Mouse (Mus musculus): Measurements from ENCODE around the gene Ybx2. TPM values are rescaled to one million over a fixed set of nuclear protein-coding genes. Genes with fewer than 3 reads are reported as not detected.

The Ybx2 gene
- polyA plus RNA-seq, 1 experiment from 2014 or later = 0.42 TPM

DNA sequence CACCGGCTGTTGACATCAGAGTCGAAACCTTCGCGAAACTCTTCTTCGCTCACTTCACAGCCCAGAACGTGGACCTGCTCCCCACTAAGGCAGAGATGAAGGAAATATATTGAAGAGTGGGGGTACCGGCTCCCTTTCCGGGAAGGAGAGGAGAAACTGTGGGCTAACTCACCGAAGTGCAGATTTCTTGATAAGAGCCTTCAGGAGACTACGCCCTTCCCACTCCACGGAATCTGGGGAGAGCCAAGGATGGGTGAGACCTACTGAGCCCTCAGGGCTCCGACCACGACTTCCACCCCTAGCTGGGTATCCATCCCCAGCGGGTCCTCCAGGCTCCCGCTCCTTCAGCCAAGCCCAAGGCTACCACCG lies 44.2 kb downstream of the Ybx2 start:
- peak overlapping the region; percentile 70 for H3K9ac ChIP-seq (ENCODE audit: low read depth, low read length)
- H3K27ac ChIP-seq (ENCODE audit: low read depth, low read length) = peak overlapping the region; percentile 99
- H3K27me3 ChIP-seq (replicated peaks; ENCODE audit: control insufficient read depth, insufficient read depth, low read length) = no peaks in the 10 kb centered on the region
- H3K9me3 ChIP-seq (ENCODE audit: control insufficient read depth) = no peaks in the 10 kb centered on the region
- H3K4me3 ChIP-seq (ENCODE audit: low read depth, low read length) = peak overlapping the region; percentile 93
- peak overlapping the region; percentile 92 for H3K4me2 ChIP-seq (replicated peaks; ENCODE audit: low read depth)
- no peak; the same call in 1 of the 2 replicates for ATAC-seq
- peaks cover 30% of the 10 kb centered on the region for H3K36me3 ChIP-seq (ENCODE audit: control insufficient read depth, insufficient read depth)
- WGBS = under 1% methylated on average over 16 of the region's 16 CpGs
- no peak for TF ChIP-seq CTCF (IDR thresholded peaks at IDR 0.05; ENCODE audit: low read depth)
- H3K4me1 ChIP-seq (replicated peaks; ENCODE audit: control insufficient read depth, insufficient read depth, low read length) = no peaks in the 10 kb centered on the region

DNA sequence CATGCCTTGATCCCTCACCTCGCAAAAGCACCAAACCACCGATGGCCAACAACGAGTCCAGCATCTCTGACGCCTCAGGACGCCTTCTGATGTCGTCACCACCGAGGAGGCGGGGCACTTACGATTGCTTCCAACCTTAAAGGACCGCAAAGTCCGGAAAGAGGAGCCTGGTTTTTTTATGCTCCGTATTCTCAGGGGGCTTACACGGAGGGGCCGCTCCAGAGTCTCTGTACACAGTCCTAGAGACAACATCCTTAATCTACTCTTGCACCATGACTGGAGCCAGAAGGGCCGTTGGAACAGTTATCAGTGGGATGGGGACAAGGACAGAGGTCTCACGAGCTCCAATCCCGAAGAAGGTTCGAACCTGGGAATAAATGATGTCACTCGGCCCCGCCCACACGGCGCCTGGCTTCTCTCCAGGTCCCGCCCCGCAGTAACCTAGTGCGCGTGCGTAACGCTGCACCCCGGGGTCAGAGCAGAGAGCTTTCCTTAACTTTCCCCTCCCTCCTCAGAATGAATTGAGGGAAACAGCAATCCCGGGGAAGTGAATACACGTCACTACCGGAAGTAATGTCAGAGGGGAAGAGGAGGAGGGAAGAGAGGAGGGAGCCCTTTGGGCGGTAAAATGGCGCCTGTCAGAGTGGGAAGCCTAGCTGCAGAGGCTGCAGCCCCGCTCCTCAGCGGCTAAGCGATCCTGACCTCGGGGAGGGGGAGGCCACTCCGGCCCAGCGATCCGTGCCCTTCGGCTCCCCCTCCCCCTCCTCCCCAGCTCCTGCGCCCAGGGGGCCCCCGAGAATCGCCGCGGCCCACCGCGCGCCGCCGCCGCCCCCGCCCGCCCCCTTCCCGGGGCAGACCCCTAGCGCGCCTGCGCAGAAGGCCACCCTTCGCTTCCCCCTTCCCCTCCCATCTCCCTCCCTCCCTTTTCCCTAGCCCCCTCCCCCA lies 44.9 kb downstream of the Ybx2 start:
- H3K36me3 ChIP-seq (ENCODE audit: control insufficient read depth, insufficient read depth) = peaks cover 30% of the 10 kb centered on the region
- WGBS = under 1% methylated on average over 33 of the region's 60 CpGs
- no peak for TF ChIP-seq CTCF (IDR thresholded peaks at IDR 0.05; ENCODE audit: low read depth)

DNA sequence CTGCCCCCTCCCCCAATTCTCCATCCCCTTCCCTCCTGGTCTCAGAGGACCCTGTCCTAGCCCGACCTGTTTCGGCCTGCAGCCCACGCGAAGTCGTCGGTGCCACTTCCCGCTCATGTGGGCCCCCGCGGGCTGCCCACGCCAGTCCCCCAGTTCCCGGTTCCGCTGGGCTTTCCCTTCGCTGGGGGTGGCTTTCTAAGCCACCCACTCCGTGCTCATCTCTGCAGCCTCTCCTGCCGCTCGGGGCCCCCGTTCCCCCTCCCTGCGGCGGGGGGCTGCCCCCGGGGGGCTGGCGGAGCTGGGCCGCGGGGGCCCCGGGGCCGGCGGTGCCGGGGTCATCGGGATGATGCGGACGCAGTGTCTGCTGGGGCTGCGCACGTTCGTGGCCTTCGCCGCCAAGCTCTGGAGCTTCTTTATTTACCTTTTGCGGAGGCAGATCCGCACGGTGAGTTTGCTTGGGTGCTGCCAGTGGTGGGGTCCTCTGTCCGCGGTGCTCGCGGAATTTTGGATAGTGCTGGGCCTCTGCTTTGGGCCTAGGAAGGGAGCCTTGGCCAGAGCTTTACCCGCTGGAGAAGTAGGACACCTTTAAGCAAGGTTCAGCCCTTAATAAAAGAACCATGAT lies 45.7 kb downstream of the Ybx2 start, which contains the start of gene Ctdnep1:
TSS of gene Ctdnep1 (plus strand) at position 16 of the 622 bp plus-strand sequence.
- ATAC-seq = peak; percentile 3; the same call in 1 of the 2 replicates
- Histone ChIP-seq H3K27ac (ENCODE audit: low read depth, low read length) (peak within 1 kb of the TSS; percentile 99), H3K9me3 (ENCODE audit: control insufficient read depth) (no peaks in the 10 kb centered on the region), H3K4me2 (replicated peaks; ENCODE audit: low read depth) (peak within 1 kb of the TSS; percentile 92), H3K4me3 (ENCODE audit: low read depth, low read length) (peak within 1 kb of the TSS; percentile 93), H3K9ac (ENCODE audit: low read depth, low read length) (peak within 1 kb of the TSS; percentile 95), H3K4me1 (replicated peaks; ENCODE audit: control insufficient read depth, insufficient read depth, low read length) (no peaks in the 10 kb centered on the region), H3K27me3 (replicated peaks; ENCODE audit: control insufficient read depth, insufficient read depth, low read length) (no peaks in the 10 kb centered on the region), H3K36me3 (ENCODE audit: control insufficient read depth, insufficient read depth) (peaks cover 29% of the 10 kb centered on the region)
- 1% methylated on average over 33 of the region's 43 CpGs for WGBS
- TF ChIP-seq CTCF (IDR thresholded peaks at IDR 0.05; ENCODE audit: low read depth) = no peak

More for the DNA sequence above, 44.9 kb downstream of the Ybx2 start:
- Histone ChIP-seq H3K9me3 (ENCODE audit: control insufficient read depth) (no peaks in the 10 kb centered on the region), H3K9ac (ENCODE audit: low read depth, low read length) (peak overlapping the region; percentile 95), H3K4me2 (replicated peaks; ENCODE audit: low read depth) (peak overlapping the region; percentile 92), H3K27ac (ENCODE audit: low read depth, low read length) (peak overlapping the region; percentile 99), H3K27me3 (replicated peaks; ENCODE audit: control insufficient read depth, insufficient read depth, low read length) (no peaks in the 10 kb centered on the region), H3K4me3 (ENCODE audit: low read depth, low read length) (peak overlapping the region; percentile 93), H3K4me1 (replicated peaks; ENCODE audit: control insufficient read depth, insufficient read depth, low read length) (no peaks in the 10 kb centered on the region)
- peak; percentile 94 for ATAC-seq

DNA sequence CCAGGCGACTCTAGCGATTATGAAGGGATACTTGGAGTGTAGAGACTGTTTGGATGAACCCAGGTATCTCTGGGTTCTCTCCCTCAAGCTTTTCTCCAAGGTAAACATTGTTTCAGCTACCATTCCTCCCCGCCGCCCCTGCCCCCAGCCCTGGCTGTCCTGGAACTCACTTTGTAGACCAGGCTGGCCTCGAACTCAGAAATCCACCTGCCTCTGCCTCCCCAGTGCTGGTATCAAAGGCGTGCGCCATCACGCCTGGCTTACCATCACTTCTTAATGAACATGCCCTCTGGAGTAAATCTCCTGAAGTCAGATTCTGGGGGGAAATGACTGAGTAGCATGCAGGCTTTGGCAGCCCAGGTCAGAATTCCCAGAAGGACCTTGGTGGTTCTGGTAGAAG lies 46.6 kb downstream of the Ybx2 start, which contains the start of gene Elp5:
TSS of gene Elp5 (minus strand) at position 293 of the 400 bp plus-strand sequence.
- Histone ChIP-seq H3K4me2 (replicated peaks; ENCODE audit: low read depth) (peak within 1 kb of the TSS; percentile 92), H3K27ac (ENCODE audit: low read depth, low read length) (peak within 1 kb of the TSS; percentile 99), H3K4me3 (ENCODE audit: low read depth, low read length) (peak within 1 kb of the TSS; percentile 93), H3K27me3 (replicated peaks; ENCODE audit: control insufficient read depth, insufficient read depth, low read length) (no peaks in the 10 kb centered on the region), H3K9ac (ENCODE audit: low read depth, low read length) (peak within 1 kb of the TSS; percentile 95), H3K4me1 (replicated peaks; ENCODE audit: control insufficient read depth, insufficient read depth, low read length) (no peaks in the 10 kb centered on the region), H3K36me3 (ENCODE audit: control insufficient read depth, insufficient read depth) (peaks cover 36% of the 10 kb centered on the region), H3K9me3 (ENCODE audit: control insufficient read depth) (no peaks in the 10 kb centered on the region)
- TF ChIP-seq CTCF (IDR thresholded peaks at IDR 0.05; ENCODE audit: low read depth) = no peak
- ATAC-seq = no peak
- WGBS = 37% methylated on average over 8 of the region's 8 CpGs

DNA sequence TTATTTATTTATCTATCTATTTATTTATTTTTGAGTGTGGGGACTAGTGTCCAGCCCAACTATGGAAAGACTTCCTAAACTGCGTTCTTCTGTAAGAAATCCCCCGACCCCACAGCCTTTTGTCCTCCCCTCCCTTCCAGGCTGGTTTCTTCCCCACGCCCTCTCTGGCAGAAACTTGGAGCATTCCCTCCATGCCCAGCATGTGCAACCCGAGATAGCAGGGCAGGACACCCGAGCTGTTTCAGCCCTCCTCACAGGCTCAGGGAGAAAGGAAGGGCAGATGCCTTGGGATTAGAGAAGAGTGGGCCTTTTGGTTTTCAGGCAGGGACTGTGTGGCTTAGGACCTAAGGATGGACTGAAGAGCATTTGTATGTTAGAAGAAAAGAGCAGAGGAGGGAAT lies 47.3 kb downstream of the Ybx2 start:
- H3K9ac ChIP-seq (ENCODE audit: low read depth, low read length) = 0 out of 2 replicates have a peak overlapping the region, but pooled peaks have one; percentile 18
- no peak overlapping the region for H3K4me3 ChIP-seq (ENCODE audit: low read depth, low read length)
- H3K27me3 ChIP-seq (replicated peaks; ENCODE audit: control insufficient read depth, insufficient read depth, low read length) = no peaks in the 10 kb centered on the region
- no peak for TF ChIP-seq CTCF (IDR thresholded peaks at IDR 0.05; ENCODE audit: low read depth)
- H3K4me2 ChIP-seq (replicated peaks; ENCODE audit: low read depth) = peak overlapping the region; percentile 92
- H3K27ac ChIP-seq (ENCODE audit: low read depth, low read length) = no peak overlapping the region
- WGBS = 19% methylated on average over 5 of the region's 5 CpGs
- no peaks in the 10 kb centered on the region for H3K9me3 ChIP-seq (ENCODE audit: control insufficient read depth)
- peaks cover 41% of the 10 kb centered on the region for H3K36me3 ChIP-seq (ENCODE audit: control insufficient read depth, insufficient read depth)
- H3K4me1 ChIP-seq (replicated peaks; ENCODE audit: control insufficient read depth, insufficient read depth, low read length) = no peaks in the 10 kb centered on the region
- ATAC-seq = no peak

DNA sequence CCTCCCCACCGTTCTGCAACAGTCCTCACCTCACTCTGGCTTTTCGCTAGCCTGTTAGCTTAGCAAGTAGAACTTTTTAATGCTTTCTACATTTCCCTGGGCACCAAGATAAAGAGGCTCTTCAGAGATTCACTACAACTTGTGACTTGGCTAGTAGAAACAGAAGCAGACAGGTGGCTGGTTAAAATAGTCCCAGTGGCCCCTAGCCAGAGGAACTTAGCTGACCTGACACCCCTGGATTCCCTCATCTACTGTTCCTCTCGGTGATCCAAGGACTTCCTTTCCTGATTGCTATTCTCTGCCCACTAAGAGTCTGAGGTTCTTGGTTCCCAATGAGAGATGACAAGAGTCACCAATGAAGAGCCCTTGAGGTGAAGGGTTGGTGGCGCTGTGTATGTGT lies 47.8 kb downstream of the Ybx2 start:
- Histone ChIP-seq H3K9ac (ENCODE audit: low read depth, low read length) (no peak overlapping the region), H3K4me1 (replicated peaks; ENCODE audit: control insufficient read depth, insufficient read depth, low read length) (no peaks in the 10 kb centered on the region), H3K9me3 (ENCODE audit: control insufficient read depth) (no peaks in the 10 kb centered on the region), H3K27ac (ENCODE audit: low read depth, low read length) (no peak overlapping the region), H3K4me2 (replicated peaks; ENCODE audit: low read depth) (no peak overlapping the region), H3K36me3 (ENCODE audit: control insufficient read depth, insufficient read depth) (peaks cover 41% of the 10 kb centered on the region), H3K27me3 (replicated peaks; ENCODE audit: control insufficient read depth, insufficient read depth, low read length) (no peaks in the 10 kb centered on the region), H3K4me3 (ENCODE audit: low read depth, low read length) (no peak overlapping the region)
- ATAC-seq = no peak
- WGBS = 77% methylated on average over 4 of the region's 4 CpGs
- TF ChIP-seq CTCF (IDR thresholded peaks at IDR 0.05; ENCODE audit: low read depth) = no peak
